Mouse (Mus musculus): ENCODE data around the gene Cdc42bpa. TPM values are rescaled to one million over a fixed set of nuclear protein-coding genes. Genes with fewer than 3 reads are reported as not detected.

The Cdc42bpa gene
- polyA plus RNA-seq, 2 experiments: 8.1 to 9.1 TPM

- H3K4me1 ChIP-seq (replicated peaks; ENCODE audit: control insufficient read depth in 2 of 2, insufficient read depth in 2 of 2, low read length in 1 of 2): peaks cover 12 to 14% of the 10 kb centered on the region in 2 experiments
- no peak for TF ChIP-seq EP300 (IDR thresholded peaks at IDR 0.05; ENCODE audit: low read depth)
- TF ChIP-seq CTCF (IDR thresholded peaks at IDR 0.05; ENCODE audit: low read depth): no peak
- H3K27ac ChIP-seq: no peak overlapping the region
- no peaks in the 10 kb centered on the region for H3K27me3 ChIP-seq (ENCODE audit: control insufficient read depth, insufficient read depth, low read length)
- peaks cover 2% of the 10 kb centered on the region; the same call in 1 of the 2 replicates for H3K36me3 ChIP-seq (replicated peaks; ENCODE audit: control insufficient read depth, insufficient read depth, low read depth)
- H3K4me3 ChIP-seq (ENCODE audit: insufficient read depth in 1 of 2, low read depth in 2 of 2, low read length in 2 of 2): no peak overlapping the region
- peak overlapping the region; percentile 4; the same call in 1 of the 2 replicates for H3K4me2 ChIP-seq (ENCODE audit: low read depth)
- no peaks in the 10 kb centered on the region for H3K9me3 ChIP-seq (ENCODE audit: control insufficient read depth, low read length)
- ATAC-seq (ENCODE audit: insufficient read depth): no peak
- no peak overlapping the region for H3K9ac ChIP-seq (replicated peaks)
- DNase-seq (ENCODE audit: low read depth in 3 of 3, low spot score in 3 of 3): no peak
- WGBS (ENCODE audit: insufficient replicate concordance): 55% methylated on average over 1 of the region's 1 CpGs
Observed at GRCm38 (mm10) chr1:179982933-179983332, 22.7 kb downstream of the Cdc42bpa start.

DNA sequence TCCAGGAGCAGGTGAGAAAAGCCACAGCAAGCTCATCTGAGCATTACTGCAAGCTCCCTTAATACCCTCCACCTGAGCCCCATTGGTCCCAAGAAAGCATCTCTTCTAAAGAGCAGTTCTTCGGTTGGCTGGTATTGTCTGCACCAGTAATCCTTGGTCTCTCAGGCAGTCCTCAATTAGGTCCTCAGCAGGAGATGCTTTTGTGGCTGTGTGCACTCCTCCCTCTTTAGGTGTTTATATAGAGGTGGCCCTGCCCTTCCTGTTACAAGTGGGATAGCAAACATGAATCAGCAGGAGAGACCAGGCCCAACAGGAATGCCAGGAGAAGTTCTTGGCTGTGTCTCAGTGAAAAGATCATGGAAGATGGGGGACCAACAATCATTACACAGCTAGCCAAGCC is 23.9 kb downstream of the Cdc42bpa start:
- 89% methylated on average over 1 of the region's 1 CpGs for WGBS (ENCODE audit: insufficient replicate concordance)
- no peak for ATAC-seq (ENCODE audit: insufficient read depth)
- DNase-seq (ENCODE audit: low read depth in 3 of 3, low spot score in 3 of 3): no peak

GRCm38 (mm10) chr1:179991660-179992235 is 31.5 kb downstream of the Cdc42bpa start:
- Histone ChIP-seq H3K9me3 (ENCODE audit: control insufficient read depth, low read length) (no peaks in the 10 kb centered on the region), H3K4me3 (ENCODE audit: insufficient read depth in 1 of 2, low read depth in 2 of 2, low read length in 2 of 2) (no peak overlapping the region), H3K9ac (replicated peaks) (no peak overlapping the region), H3K4me2 (ENCODE audit: low read depth) (no peak overlapping the region), H3K36me3 (replicated peaks; ENCODE audit: control insufficient read depth, insufficient read depth, low read depth) (no peaks in the 10 kb centered on the region), H3K27me3 (ENCODE audit: control insufficient read depth, insufficient read depth, low read length) (no peaks in the 10 kb centered on the region), H3K4me1 (replicated peaks; ENCODE audit: control insufficient read depth in 2 of 2, insufficient read depth in 2 of 2, low read length in 1 of 2) (0 out of 4 replicates have a peak, but pooled peaks cover 0 to 3% of the 10 kb centered on the region in 2 experiments), H3K27ac (no peak overlapping the region)
- no peak for ATAC-seq (ENCODE audit: insufficient read depth)
- TF ChIP-seq EP300 (IDR thresholded peaks at IDR 0.05; ENCODE audit: low read depth) (no peak), CTCF (IDR thresholded peaks at IDR 0.05; ENCODE audit: low read depth) (no peak)
- no peak for DNase-seq (ENCODE audit: low read depth in 3 of 3, low spot score in 3 of 3)
- WGBS (ENCODE audit: insufficient replicate concordance): 48% methylated on average over 6 of the region's 6 CpGs

More for the DNA sequence above, 23.9 kb downstream of the Cdc42bpa start:
- TF ChIP-seq CTCF (IDR thresholded peaks at IDR 0.05; ENCODE audit: low read depth): no peak
- no peak for TF ChIP-seq EP300 (IDR thresholded peaks at IDR 0.05; ENCODE audit: low read depth)
- Histone ChIP-seq H3K27me3 (ENCODE audit: control insufficient read depth, insufficient read depth, low read length) (no peaks in the 10 kb centered on the region), H3K9ac (replicated peaks) (no peak overlapping the region), H3K9me3 (ENCODE audit: control insufficient read depth, low read length) (no peaks in the 10 kb centered on the region), H3K4me2 (ENCODE audit: low read depth) (no peak overlapping the region), H3K4me1 (replicated peaks; ENCODE audit: control insufficient read depth in 2 of 2, insufficient read depth in 2 of 2, low read length in 1 of 2) (peaks cover 7 to 8% of the 10 kb centered on the region in 2 experiments), H3K36me3 (replicated peaks; ENCODE audit: control insufficient read depth, insufficient read depth, low read depth) (peaks cover 2% of the 10 kb centered on the region; the same call in 1 of the 2 replicates), H3K27ac (no peak overlapping the region), H3K4me3 (ENCODE audit: insufficient read depth in 1 of 2, low read depth in 2 of 2, low read length in 2 of 2) (no peak overlapping the region)

DNA sequence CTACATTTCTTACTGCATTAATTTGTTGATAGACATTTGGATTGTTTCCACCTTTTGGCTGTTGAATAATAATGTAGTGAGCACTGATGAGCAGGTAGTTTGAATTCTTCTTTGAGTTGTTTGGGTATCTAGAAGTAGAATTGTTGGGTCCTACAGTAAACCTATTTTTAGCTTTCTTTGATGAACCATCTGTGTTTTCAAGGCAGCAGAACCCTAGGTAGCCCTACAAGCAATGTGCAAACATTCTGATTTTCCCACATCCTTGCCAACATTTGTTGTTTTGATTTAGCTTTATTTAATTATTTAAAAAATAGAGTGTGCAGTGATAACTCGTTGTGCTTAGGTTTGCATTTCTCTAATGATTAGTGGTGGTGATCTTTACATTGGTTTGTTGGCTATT is 32.0 kb downstream of the Cdc42bpa start:
- Histone ChIP-seq H3K9ac (replicated peaks) (no peak overlapping the region), H3K27ac (no peak overlapping the region), H3K36me3 (replicated peaks; ENCODE audit: control insufficient read depth, insufficient read depth, low read depth) (no peaks in the 10 kb centered on the region), H3K4me2 (ENCODE audit: low read depth) (no peak overlapping the region), H3K4me3 (ENCODE audit: insufficient read depth in 1 of 2, low read depth in 2 of 2, low read length in 2 of 2) (no peak overlapping the region), H3K9me3 (ENCODE audit: control insufficient read depth, low read length) (no peaks in the 10 kb centered on the region), H3K27me3 (ENCODE audit: control insufficient read depth, insufficient read depth, low read length) (no peaks in the 10 kb centered on the region), H3K4me1 (replicated peaks; ENCODE audit: control insufficient read depth in 2 of 2, insufficient read depth in 2 of 2, low read length in 1 of 2) (0 out of 4 replicates have a peak, but pooled peaks cover 0 to 3% of the 10 kb centered on the region in 2 experiments)
- DNase-seq (ENCODE audit: low read depth in 3 of 3, low spot score in 3 of 3): no peak
- TF ChIP-seq EP300 (IDR thresholded peaks at IDR 0.05; ENCODE audit: low read depth) (no peak), CTCF (IDR thresholded peaks at IDR 0.05; ENCODE audit: low read depth) (no peak)
- 67% methylated on average over 1 of the region's 1 CpGs for WGBS (ENCODE audit: insufficient replicate concordance)
- no peak for ATAC-seq (ENCODE audit: insufficient read depth)

GRCm38 (mm10) chr1:180008057-180008456 is 47.8 kb downstream of the Cdc42bpa start:
- no peak overlapping the region for H3K4me2 ChIP-seq (ENCODE audit: low read depth)
- no peaks in the 10 kb centered on the region for H3K9me3 ChIP-seq (ENCODE audit: control insufficient read depth, low read length)
- no peaks in the 10 kb centered on the region; a peak in 1 of 4 replicates for H3K4me1 ChIP-seq (replicated peaks; ENCODE audit: control insufficient read depth in 2 of 2, insufficient read depth in 2 of 2, low read length in 1 of 2)
- no peak for ATAC-seq (ENCODE audit: insufficient read depth)
- no peak overlapping the region for H3K9ac ChIP-seq (replicated peaks)
- no peaks in the 10 kb centered on the region for H3K27me3 ChIP-seq (ENCODE audit: control insufficient read depth, insufficient read depth, low read length)
- no peaks in the 10 kb centered on the region for H3K36me3 ChIP-seq (replicated peaks; ENCODE audit: control insufficient read depth, insufficient read depth, low read depth)
- no peak overlapping the region for H3K27ac ChIP-seq
- TF ChIP-seq EP300 (IDR thresholded peaks at IDR 0.05; ENCODE audit: low read depth): no peak
- 0 out of 2 replicates have a peak, but pooled peaks have one; percentile 14 for TF ChIP-seq CTCF (IDR thresholded peaks at IDR 0.05; ENCODE audit: low read depth)
- DNase-seq (ENCODE audit: low read depth in 3 of 3, low spot score in 3 of 3): no peak
- H3K4me3 ChIP-seq (ENCODE audit: insufficient read depth in 1 of 2, low read depth in 2 of 2, low read length in 2 of 2): no peak overlapping the region
